Mouse (Mus musculus) retina, postnatal 7 days (tissue): ENCODE data around the gene Tatdn3.
"Not testable (repeated sequence)": the region's sequence is repeated elsewhere in the genome, so short reads cannot be mapped to it uniquely, and the experiment has no call there.

Experiments
- DNase-seq: peaks from one replicate; pipeline ENCODE4 v3.0.0-alpha.2; 2012; ENCODE audit warnings: low read depth, low spot score

The Tatdn3 gene

GRCm38 (mm10) chr1:191035649-191036048 lies 27.1 kb downstream of the Tatdn3 start:
- DNase-seq: peak; percentile 33

GRCm38 (mm10) chr1:191030922-191031425 lies 31.8 kb downstream of the Tatdn3 start:
- not testable (repeated sequence) for DNase-seq

GRCm38 (mm10) chr1:191030182-191030581 lies 32.5 kb downstream of the Tatdn3 start:
- no peak for DNase-seq

GRCm38 (mm10) chr1:191026021-191026713 lies 36.6 kb downstream of the Tatdn3 start, which contains the start of gene Flvcr1:
TSS of gene Flvcr1 (minus strand) at chr1:191026158.
- peak; percentile 98 for DNase-seq

- peak; percentile 28 for DNase-seq
Measured at GRCm38 (mm10) chr1:191025016-191026012, 37.4 kb downstream of the Tatdn3 start.

GRCm38 (mm10) chr1:191023806-191024205 lies 38.9 kb downstream of the Tatdn3 start:
- DNase-seq: not testable (repeated sequence)

GRCm38 (mm10) chr1:191023140-191023539 lies 39.6 kb downstream of the Tatdn3 start:
- no peak for DNase-seq

- DNase-seq: no peak
Measured at GRCm38 (mm10) chr1:191021016-191021415, 41.7 kb downstream of the Tatdn3 start.

- no peak for DNase-seq
Measured at GRCm38 (mm10) chr1:191020217-191020924, 42.4 kb downstream of the Tatdn3 start.

GRCm38 (mm10) chr1:191019803-191020202 lies 42.9 kb downstream of the Tatdn3 start:
- no peak for DNase-seq

- DNase-seq: no peak
Measured at GRCm38 (mm10) chr1:191014271-191014670, 48.5 kb downstream of the Tatdn3 start.

- no peak for DNase-seq
Measured at GRCm38 (mm10) chr1:191008707-191009106, 54.0 kb downstream of the Tatdn3 start.

GRCm38 (mm10) chr1:191002201-191002600 lies 60.5 kb downstream of the Tatdn3 start:
- DNase-seq: no peak

GRCm38 (mm10) chr1:191000686-191001085 lies 62.0 kb downstream of the Tatdn3 start:
- DNase-seq: no peak

- no peak for DNase-seq
Measured at GRCm38 (mm10) chr1:190998027-190998426, 64.7 kb downstream of the Tatdn3 start.

GRCm38 (mm10) chr1:190996346-190996877 lies 66.3 kb downstream of the Tatdn3 start:
- DNase-seq: no peak
